Mouse (Mus musculus) forebrain, embryonic 14.5 days (tissue): ENCODE results near the gene Rxrb. TPM values are rescaled to one million over a fixed set of nuclear protein-coding genes. Genes with fewer than 3 reads are reported as not detected.
A peak's percentile ranks its signal among the peaks of the same experiment; 100 is the strongest.

Experiments
- ATAC-seq: fragments of 200-750 bp; cut with Nextera tagmentation; 2 replicates; pipeline ENCODE4 v1.8.0; 2017; ENCODE audit warnings: mild to moderate bottlenecking, moderate library complexity
- DNase-seq: peaks from one replicate; pipeline ENCODE4 v3.0.0-alpha.2; 2015; ENCODE audit warnings: low spot score
- H3K27ac ChIP-seq: fragments of 300-500 bp; sonication (generic); 2 replicates; pipeline ENCODE4 v1.5.1; 2014; ENCODE audit warnings: low read depth, mild to moderate bottlenecking, control low read depth, low read length, moderate library complexity
- H3K27me3 ChIP-seq: fragments of 300-500 bp; sonication (generic); replicated peaks from 2 replicates; pipeline ENCODE4 v1.6.1; 2014; ENCODE audit warnings: low read length, control low read depth, mixed read lengths; ENCODE audit not compliant: control insufficient read depth, insufficient read depth
- H3K36me3 ChIP-seq: fragments of 300-500 bp; sonication (generic); 2 replicates; pipeline ENCODE4 v1.6.1; 2014; ENCODE audit warnings: low read length, control low read depth; ENCODE audit not compliant: control insufficient read depth, insufficient read depth
- H3K4me1 ChIP-seq: fragments of 300-500 bp; sonication (generic); 2 replicates; pipeline ENCODE4 v1.6.1; 2014; ENCODE audit warnings: antibody characterized with exemption, low read length, control low read depth; ENCODE audit not compliant: control insufficient read depth, insufficient read depth
- H3K4me2 ChIP-seq: fragments of 300-500 bp; sonication (generic); 2 replicates; pipeline ENCODE4 v1.6.1; 2014; ENCODE audit warnings: mild to moderate bottlenecking, control low read depth, low read length
- H3K4me3 ChIP-seq: fragments of 300-500 bp; sonication (generic); 2 replicates; pipeline ENCODE4 v1.5.1; 2014; ENCODE audit warnings: low read depth, low read length, control low read depth
- H3K9ac ChIP-seq: fragments of 300-500 bp; sonication (generic); 2 replicates; pipeline ENCODE4 v1.6.1; 2014; ENCODE audit warnings: mild to moderate bottlenecking, low read length, control low read depth, moderate library complexity
- H3K9me3 ChIP-seq: fragments of 300-500 bp; sonication (generic); replicated peaks from 2 replicates; pipeline ENCODE4 v1.6.1; 2016; ENCODE audit warnings: low read length, control low read depth, mixed read lengths; ENCODE audit not compliant: control insufficient read depth
- WGBS: fragments of 180-500 bp; shearing (Covaris S2); extraction: QIAGEN DNeasy Blood & Tissue Kit; methylation state at CpG from one replicate; pipeline ENCODE4 v1.1.7; 2014; 5-methylcytosine and 5-hydroxymethylcytosine counted together
- polyA plus RNA-seq: library from polyadenylated mRNA; unstranded; fragments of >200 nt; fragmentation: Nextera tagmentation; extraction: Ambion mirVana; gene quantifications from 2 replicates; pipeline ENCODE4 v1.2.1, GENCODE M21; 2014

The Rxrb gene
- polyA plus RNA-seq, 1 experiment from 2014 or later: 21.4 TPM

- H3K36me3 ChIP-seq: peaks cover 32% of the 10 kb centered on the region
- no peaks in the 10 kb centered on the region for H3K27me3 ChIP-seq
- DNase-seq (no peak), ATAC-seq (no peak)
- H3K4me1 ChIP-seq: peaks cover 25% of the 10 kb centered on the region
- peak overlapping the region; percentile 97 for H3K9ac ChIP-seq
- H3K9me3 ChIP-seq: no peaks in the 10 kb centered on the region
- 65% methylated on average over 9 of the region's 9 CpGs for WGBS
- H3K4me3 ChIP-seq: peak overlapping the region; percentile 76
- H3K4me2 ChIP-seq: peak overlapping the region; percentile 95
- peak overlapping the region; percentile 98 for H3K27ac ChIP-seq
Observed at GRCm38 (mm10) chr17:34023678-34024077, 7.9 kb upstream of the Rxrb start.

DNA sequence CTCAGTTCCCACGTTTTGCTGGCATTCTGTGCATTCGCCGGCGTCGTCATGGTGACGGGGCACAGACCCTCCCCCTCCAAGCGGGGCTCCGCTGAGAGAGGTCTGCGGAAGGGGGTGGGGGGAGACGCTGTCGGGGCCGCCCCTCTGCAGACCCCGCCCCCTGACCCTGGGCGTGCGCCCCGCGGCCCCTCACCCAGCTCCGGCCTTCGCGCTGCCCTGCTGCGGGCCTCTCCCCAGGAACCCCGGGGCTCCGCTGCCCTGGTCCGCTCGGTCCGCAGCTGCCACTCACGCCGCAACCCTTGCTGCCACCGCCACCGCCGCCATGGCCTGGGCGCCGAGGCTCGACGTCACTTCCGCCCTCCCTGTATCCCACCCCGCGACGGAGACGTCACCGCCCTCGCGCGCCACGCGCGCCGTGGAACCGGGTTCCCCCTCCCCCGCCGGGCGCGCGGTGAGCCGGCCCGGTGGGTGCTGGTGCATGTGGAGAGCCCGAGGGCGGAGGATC lies 7.2 kb upstream of the Rxrb start, which contains the start of gene Ring1:
TSS of gene Ring1 (minus strand) at position 364 of the 505 bp plus-strand sequence.
- H3K4me2 ChIP-seq: peak within 1 kb of the TSS; percentile 95
- H3K27me3 ChIP-seq: no peaks in the 10 kb centered on the region
- ATAC-seq (peak; percentile 73), DNase-seq (peak; percentile 95)
- no peaks in the 10 kb centered on the region for H3K9me3 ChIP-seq
- H3K36me3 ChIP-seq: peaks cover 39% of the 10 kb centered on the region
- H3K27ac ChIP-seq: peak within 1 kb of the TSS; percentile 98
- H3K9ac ChIP-seq: peak within 1 kb of the TSS; percentile 97
- peaks cover 25% of the 10 kb centered on the region for H3K4me1 ChIP-seq
- WGBS: 1% methylated on average over 47 of the region's 58 CpGs
- H3K4me3 ChIP-seq: peak within 1 kb of the TSS; percentile 76

DNA sequence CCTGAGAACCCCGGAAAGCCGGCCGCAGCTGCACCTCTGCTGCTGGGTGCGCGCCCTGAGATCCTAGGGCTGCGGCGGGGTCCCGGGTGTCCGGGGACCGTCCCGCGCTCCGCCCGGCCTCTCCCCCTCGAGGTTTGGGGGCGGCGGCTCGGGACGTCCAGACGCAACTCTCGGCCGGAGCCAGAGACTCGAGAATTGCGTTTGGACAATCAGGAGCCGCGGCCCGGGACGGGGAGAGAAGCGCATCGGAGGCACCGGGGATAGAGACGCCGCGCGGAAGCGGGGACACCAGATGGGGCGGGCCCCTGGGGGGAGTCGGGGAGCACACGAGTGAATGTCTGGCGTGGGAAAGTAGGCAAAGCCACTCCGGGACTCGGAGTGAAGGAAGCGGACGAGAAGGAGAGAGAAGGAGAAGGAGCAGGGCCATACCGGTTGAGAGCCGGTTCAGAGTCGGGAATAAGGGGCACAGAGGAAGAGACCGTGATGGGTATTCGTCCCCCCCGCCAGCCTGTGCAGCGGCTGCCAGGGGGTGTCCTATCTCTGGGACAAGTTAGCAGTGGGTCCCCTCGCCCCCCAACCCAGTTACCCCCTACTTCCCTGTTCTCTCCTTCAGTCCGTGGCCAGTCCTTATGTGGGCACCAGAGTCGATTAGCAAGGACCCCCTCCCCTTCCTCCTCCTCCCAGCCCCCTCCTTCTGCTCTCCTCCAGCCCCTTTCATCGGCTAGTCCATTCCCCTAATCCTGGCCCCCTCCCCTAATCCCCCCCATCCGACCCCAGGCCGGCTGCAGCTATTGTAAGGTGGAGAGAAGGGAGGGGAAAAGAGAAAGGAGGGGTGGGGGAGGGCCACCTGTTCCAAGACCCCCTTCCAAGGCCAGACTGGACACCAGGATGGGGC lies 6.5 kb upstream of the Rxrb start:
- peak overlapping the region; percentile 98 for H3K27ac ChIP-seq
- no peaks in the 10 kb centered on the region for H3K9me3 ChIP-seq
- DNase-seq: peak; percentile 73
- peak overlapping the region; percentile 97 for H3K9ac ChIP-seq
- H3K36me3 ChIP-seq: peaks cover 46% of the 10 kb centered on the region
- peak overlapping the region; percentile 76 for H3K4me3 ChIP-seq
- H3K27me3 ChIP-seq: no peaks in the 10 kb centered on the region
- peak overlapping the region; percentile 95 for H3K4me2 ChIP-seq
- H3K4me1 ChIP-seq: peaks cover 29% of the 10 kb centered on the region
- ATAC-seq: peak; percentile 16
- under 1% methylated on average over 50 of the region's 57 CpGs for WGBS

- Histone ChIP-seq H3K4me3 (peak overlapping the region; percentile 76), H3K36me3 (peaks cover 44% of the 10 kb centered on the region), H3K27me3 (no peaks in the 10 kb centered on the region), H3K9ac (peak overlapping the region; percentile 97), H3K9me3 (no peaks in the 10 kb centered on the region), H3K4me1 (peaks cover 36% of the 10 kb centered on the region), H3K27ac (peak overlapping the region; percentile 98), H3K4me2 (peak overlapping the region; percentile 95)
- DNase-seq (peak; percentile 84), ATAC-seq (peak; percentile 18)
- WGBS: 2% methylated on average over 7 of the region's 7 CpGs
Observed at GRCm38 (mm10) chr17:34025756-34026151, 5.9 kb upstream of the Rxrb start.

DNA sequence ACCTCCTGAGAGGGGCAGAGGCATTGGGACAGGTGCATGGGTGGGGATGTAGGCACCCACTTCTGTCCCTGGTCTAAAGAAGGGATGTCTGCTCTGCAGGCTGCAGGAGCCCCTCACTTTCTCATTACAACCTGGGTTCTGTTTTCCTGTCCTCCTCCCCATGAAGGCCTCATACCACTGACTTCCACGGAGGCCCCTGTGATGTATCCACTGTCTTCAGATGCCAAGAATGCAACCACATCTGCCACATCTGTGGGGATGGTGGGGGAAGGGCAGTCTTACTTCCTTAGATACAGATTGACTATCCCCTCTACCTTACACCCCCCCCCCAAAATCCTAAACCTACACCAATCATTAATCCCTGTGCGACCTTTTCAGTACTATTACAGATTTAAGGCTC lies 5.4 kb upstream of the Rxrb start:
- no peaks in the 10 kb centered on the region for H3K27me3 ChIP-seq
- H3K4me2 ChIP-seq: peak overlapping the region; percentile 95
- H3K36me3 ChIP-seq: peaks cover 39% of the 10 kb centered on the region
- no peak for DNase-seq
- H3K27ac ChIP-seq: peak overlapping the region; percentile 98
- peak overlapping the region; percentile 76 for H3K4me3 ChIP-seq
- H3K4me1 ChIP-seq: peaks cover 38% of the 10 kb centered on the region
- WGBS: 8% methylated on average over 2 of the region's 2 CpGs
- peak overlapping the region; percentile 78 for H3K9ac ChIP-seq
- no peaks in the 10 kb centered on the region for H3K9me3 ChIP-seq
- ATAC-seq: no peak

DNA sequence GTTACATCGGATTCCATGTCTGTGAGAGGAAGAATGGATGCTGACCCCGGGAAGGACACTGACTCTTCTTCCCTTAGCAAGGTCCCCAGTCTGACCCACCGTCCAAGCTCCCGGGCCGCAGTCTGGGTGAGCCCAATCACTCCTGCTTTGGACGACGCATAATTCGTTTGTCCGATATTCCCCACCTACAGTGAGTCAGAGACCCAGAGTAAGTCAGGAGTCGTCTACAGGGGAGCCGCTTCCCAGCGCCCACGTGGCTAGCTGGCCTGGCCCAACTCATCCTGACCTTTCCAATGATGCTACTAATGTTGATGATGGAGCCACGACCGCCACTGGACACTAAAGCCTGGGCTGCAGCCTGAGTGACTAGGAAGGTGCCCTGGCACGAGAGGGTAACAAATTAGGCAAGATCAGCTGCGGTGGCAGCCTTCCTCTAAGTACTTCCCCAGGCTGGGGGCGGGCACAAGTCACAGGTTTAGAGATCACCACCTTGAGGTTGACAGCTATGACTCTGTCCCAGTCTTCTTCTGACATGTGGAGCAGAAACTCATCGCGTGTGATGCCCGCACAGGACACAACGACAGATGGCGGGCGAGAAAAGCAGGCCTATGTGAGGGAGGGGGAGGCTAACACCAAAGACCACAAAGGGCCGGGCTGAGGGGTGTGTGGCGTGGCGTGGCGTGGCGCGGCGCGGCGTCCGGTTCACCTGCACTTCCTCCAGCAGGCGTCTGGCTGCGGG lies 4.5 kb upstream of the Rxrb start:
- DNase-seq: no peak
- peaks cover 32% of the 10 kb centered on the region for H3K36me3 ChIP-seq
- H3K9me3 ChIP-seq: no peaks in the 10 kb centered on the region
- H3K4me1 ChIP-seq: peaks cover 38% of the 10 kb centered on the region
- H3K4me2 ChIP-seq: peak overlapping the region; percentile 95
- peak overlapping the region; percentile 98 for H3K27ac ChIP-seq
- peak overlapping the region; percentile 64 for H3K4me3 ChIP-seq
- no peak for ATAC-seq
- no peaks in the 10 kb centered on the region for H3K27me3 ChIP-seq
- 3% methylated on average over 36 of the region's 36 CpGs for WGBS
- peak overlapping the region; percentile 78 for H3K9ac ChIP-seq

GRCm38 (mm10) chr17:34027656-34028223 lies 3.9 kb upstream of the Rxrb start, which contains the start of gene H2-Ke6:
H2-Ke6 (minus strand) TSS chr17:34028060.
- peak within 1 kb of the TSS; percentile 95 for H3K4me2 ChIP-seq
- ATAC-seq (peak; percentile 72), DNase-seq (peak; percentile 95)
- H3K27me3 ChIP-seq: no peaks in the 10 kb centered on the region
- peak within 1 kb of the TSS; percentile 64 for H3K4me3 ChIP-seq
- H3K9me3 ChIP-seq: no peaks in the 10 kb centered on the region
- H3K9ac ChIP-seq: peak within 1 kb of the TSS; percentile 78
- H3K27ac ChIP-seq: peak within 1 kb of the TSS; percentile 98
- H3K4me1 ChIP-seq: peaks cover 41% of the 10 kb centered on the region
- peaks cover 26% of the 10 kb centered on the region for H3K36me3 ChIP-seq
- WGBS: under 1% methylated on average over 48 of the region's 49 CpGs

DNA sequence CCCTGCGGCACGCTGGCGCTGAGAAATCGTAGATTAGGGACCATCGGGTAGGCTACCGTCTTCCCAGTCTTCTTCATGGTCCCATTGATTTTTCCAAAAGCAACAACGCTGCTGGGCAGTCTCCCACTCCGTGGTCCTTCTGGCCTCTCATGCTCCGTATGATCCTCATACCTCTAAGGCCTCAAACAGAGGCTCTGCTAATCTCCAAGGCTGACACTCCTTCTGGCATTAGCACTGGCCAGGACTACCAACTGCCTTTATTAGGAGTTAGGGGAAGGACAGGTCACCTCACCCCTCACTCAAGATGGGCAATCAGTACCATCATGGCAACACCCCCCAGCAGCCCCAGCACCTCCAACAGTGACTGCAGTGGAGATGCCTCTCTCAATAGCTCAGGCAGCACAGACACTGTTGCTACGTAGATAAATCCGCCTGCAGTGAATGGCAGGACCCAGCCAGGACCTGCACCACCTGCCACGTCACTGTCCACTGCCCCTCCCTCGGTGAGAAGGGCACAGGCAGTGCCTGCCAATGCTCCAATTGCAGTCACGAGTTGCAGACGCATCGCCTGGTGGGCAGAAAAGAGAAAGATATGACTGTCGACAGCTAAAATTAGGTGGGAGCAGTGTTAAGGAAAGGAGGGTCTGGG lies 3.0 kb upstream of the Rxrb start:
- Histone ChIP-seq H3K4me3 (0 out of 2 replicates have a peak overlapping the region, but pooled peaks have one; percentile 64), H3K9me3 (no peaks in the 10 kb centered on the region), H3K27me3 (no peaks in the 10 kb centered on the region), H3K36me3 (peaks cover 23% of the 10 kb centered on the region), H3K4me1 (peaks cover 46% of the 10 kb centered on the region), H3K9ac (peak overlapping the region; percentile 35; the same call in 1 of the 2 replicates), H3K27ac (peak overlapping the region; percentile 98; the same call in 1 of the 2 replicates), H3K4me2 (peak overlapping the region; percentile 95)
- no peak for DNase-seq
- 45% methylated on average over 17 of the region's 17 CpGs for WGBS
- no peak for ATAC-seq
